ENCODE assay signal across 1 mouse cellular context in the genomic region with DNA sequence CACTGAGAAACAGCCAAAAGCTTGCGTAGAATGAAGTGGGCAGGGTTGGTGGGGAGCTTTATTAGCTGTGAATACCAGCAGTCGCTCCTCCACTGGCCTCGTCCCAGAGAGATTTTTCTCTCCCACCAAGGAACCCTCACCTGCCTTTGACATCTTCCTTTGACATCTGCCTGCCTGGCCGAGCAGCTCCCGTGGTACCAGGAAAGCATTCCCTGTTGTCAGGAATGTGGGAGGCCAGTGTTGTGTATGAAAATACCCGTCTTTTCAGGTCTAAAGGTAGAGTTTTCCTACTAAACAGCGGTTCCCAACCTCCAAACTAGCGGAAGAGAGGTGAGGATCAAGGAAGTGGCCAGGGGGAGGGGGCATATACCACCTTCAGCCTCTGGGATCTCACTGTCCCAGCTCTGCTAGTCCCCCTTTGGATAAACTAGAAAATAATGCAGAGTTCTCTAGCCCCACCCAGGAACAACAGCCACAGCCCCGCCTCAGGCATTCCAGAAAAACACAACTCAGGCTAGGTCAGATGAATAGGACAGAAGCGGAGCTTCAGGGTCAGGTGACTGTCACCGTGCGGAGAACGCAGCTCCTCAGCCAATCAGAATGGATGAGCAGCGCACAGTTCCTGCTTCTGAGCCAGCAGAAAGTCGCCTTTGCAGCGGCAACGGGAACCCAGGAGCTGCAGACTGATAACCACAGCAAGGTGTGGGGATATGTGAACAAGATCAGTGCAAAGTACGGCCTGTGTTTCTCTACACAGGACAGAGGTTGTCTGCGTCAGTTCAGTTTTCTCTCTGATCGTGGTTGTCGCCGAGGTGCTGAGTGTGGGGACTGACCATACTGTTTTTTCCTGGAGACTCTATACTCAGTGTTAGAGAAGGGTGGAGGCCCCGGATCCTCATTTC.
TF ChIP-seq lines count a peak whose summit lies in the region.

No protein-coding gene starts in this region.

TF ChIP-seq in CH12.LX, 34 proteins besides CTCF, POLR2A, EP300 and RAD21:
- peak; percentile 74 for TF ChIP-seq NELFE (IDR thresholded peaks at IDR 0.05; ENCODE audit: low read depth, low read length)
- TF ChIP-seq TBP (conservative IDR thresholded peaks at IDR 0.05; ENCODE audit: low read depth, low read length), result peak; percentile 66
- TF ChIP-seq JUND (conservative IDR thresholded peaks at IDR 0.05; ENCODE audit: low read depth, low read length), result 0 out of 2 replicates have a peak, but pooled peaks have one; percentile 20
- TF ChIP-seq BHLHE40 (IDR thresholded peaks at IDR 0.05; ENCODE audit: low read depth, low read length), result peak; percentile 85
- peak; percentile 55 for TF ChIP-seq MYC (IDR thresholded peaks at IDR 0.05; ENCODE audit: low read depth, low read length)
- TF ChIP-seq RCOR1 (conservative IDR thresholded peaks at IDR 0.05; ENCODE audit: low read depth, low read length), result no peak
- TF ChIP-seq SIN3A (IDR thresholded peaks at IDR 0.05; ENCODE audit: low read length), result peak; percentile 96
- no peak for TF ChIP-seq NRF1 (IDR thresholded peaks at IDR 0.05; ENCODE audit: low read depth, low read length)
- TF ChIP-seq CHD1 (IDR thresholded peaks at IDR 0.05; ENCODE audit: low read depth, low read length), result 0 out of 2 replicates have a peak, but pooled peaks have one; percentile 18
- peak; percentile 61; the same call in 1 of the 2 replicates for TF ChIP-seq IRF4 (IDR thresholded peaks at IDR 0.05; ENCODE audit: low read depth, low read length)
- peak; percentile 80 for TF ChIP-seq USF2 (conservative IDR thresholded peaks at IDR 0.05; ENCODE audit: low read depth, low read length)
- TF ChIP-seq MAZ (IDR thresholded peaks at IDR 0.05; ENCODE audit: low read depth, low read length), result 0 out of 2 replicates have a peak, but pooled peaks have one; percentile 15
- peak; percentile 84 for TF ChIP-seq ZMIZ1 (IDR thresholded peaks at IDR 0.05; ENCODE audit: low read depth, low read length)
- no peak for TF ChIP-seq E2F4 (IDR thresholded peaks at IDR 0.05; ENCODE audit: insufficient replicate concordance, low read depth, low read length)
- 0 out of 2 replicates have a peak, but pooled peaks have one; percentile 13 for TF ChIP-seq ZNF384 (IDR thresholded peaks at IDR 0.05; ENCODE audit: low read depth, low read length)
- TF ChIP-seq ELF1 (IDR thresholded peaks at IDR 0.05; ENCODE audit: low read depth, low read length), result peak; percentile 87
- TF ChIP-seq MEF2A (IDR thresholded peaks at IDR 0.05; ENCODE audit: borderline replicate concordance, low read depth, low read length), result peak; percentile 42; the same call in 1 of the 2 replicates
- TF ChIP-seq TCF12 (IDR thresholded peaks at IDR 0.05; ENCODE audit: low read depth, low read length), result 0 out of 2 replicates have a peak, but pooled peaks have one; percentile 28
- peak; percentile 86 for TF ChIP-seq USF1 (IDR thresholded peaks at IDR 0.05; ENCODE audit: low read depth, low read length)
- TF ChIP-seq MAFK (IDR thresholded peaks at IDR 0.05; ENCODE audit: insufficient replicate concordance, low read length), result 0 out of 2 replicates have a peak, but pooled peaks have one; percentile 46
- TF ChIP-seq JUN (IDR thresholded peaks at IDR 0.05; ENCODE audit: insufficient read depth, low read depth, low read length), result no peak
- peak; percentile 52 for TF ChIP-seq HCFC1 (IDR thresholded peaks at IDR 0.05; ENCODE audit: low read depth, low read length)
- TF ChIP-seq ZC3H11A (IDR thresholded peaks at IDR 0.05; ENCODE audit: low read depth, low read length), result no peak
- no peak for TF ChIP-seq KAT2A (IDR thresholded peaks at IDR 0.05; ENCODE audit: insufficient replicate concordance, low read length)
- peak; percentile 65; the same call in 1 of the 2 replicates for TF ChIP-seq POLR2AphosphoS2 (IDR thresholded peaks at IDR 0.05; ENCODE audit: low read depth, low read length)
- TF ChIP-seq ETS1 (conservative IDR thresholded peaks at IDR 0.05; ENCODE audit: low read depth, low read length), result peak; percentile 52; the same call in 1 of the 2 replicates
- peak; percentile 75 for TF ChIP-seq MAX (IDR thresholded peaks at IDR 0.05; ENCODE audit: low read length)
- no peak; the same call in 1 of the 2 replicates for TF ChIP-seq MXI1 (IDR thresholded peaks at IDR 0.05; ENCODE audit: low read depth, low read length)
TF ChIP-seq in CH12.LX: peak in this region for 21.
